Mouse (Mus musculus) kidney, postnatal 0 days (tissue): ENCODE data around the gene Wdr38. TPM values are rescaled to one million over a fixed set of nuclear protein-coding genes. Genes with fewer than 3 reads are reported as not detected.

Source experiments
- ATAC-seq: fragments of 200-750 bp; cut with Nextera tagmentation; replicated peaks from 2 replicates; pipeline ENCODE4 v1.8.0; 2017; ENCODE audit warnings: low read depth, moderate number of reproducible peaks, moderate TSS enrichment, moderate library complexity; ENCODE audit not compliant: low FRiP score
- DNase-seq: peaks from one replicate; pipeline ENCODE4 v3.0.0-alpha.2; 2016; ENCODE audit warnings: low spot score
- H3K27ac ChIP-seq: fragments of 300-500 bp; sonication (generic); 2 replicates; pipeline ENCODE4 v1.5.1; 2014; ENCODE audit warnings: mild to moderate bottlenecking
- H3K27me3 ChIP-seq: fragments of 300-500 bp; sonication (generic); 2 replicates; pipeline ENCODE4 v1.6.1; 2014; ENCODE audit warnings: low read length, mixed read lengths; ENCODE audit not compliant: insufficient read depth
- H3K36me3 ChIP-seq: fragments of 300-500 bp; sonication (generic); 2 replicates; pipeline ENCODE4 v1.6.1; 2014; ENCODE audit warnings: low read length, mixed read lengths; ENCODE audit not compliant: insufficient read depth
- H3K4me1 ChIP-seq: fragments of 300-500 bp; sonication (generic); replicated peaks from 2 replicates; pipeline ENCODE4 v1.6.1; 2014; ENCODE audit warnings: antibody characterized with exemption, low read length, mixed read lengths; ENCODE audit not compliant: insufficient read depth
- H3K4me2 ChIP-seq: fragments of 300-500 bp; sonication (generic); 2 replicates; pipeline ENCODE4 v1.6.1; 2014; ENCODE audit warnings: mild to moderate bottlenecking, low read length, moderate library complexity, mixed read lengths
- H3K4me3 ChIP-seq: fragments of 300-500 bp; sonication (generic); replicated peaks from 2 replicates; pipeline ENCODE4 v1.5.1; 2014; ENCODE audit warnings: low read depth, low read length
- H3K9ac ChIP-seq: fragments of 300-500 bp; sonication (generic); 2 replicates; pipeline ENCODE4 v1.6.1; 2014; ENCODE audit warnings: low read depth, low read length
- H3K9me3 ChIP-seq: fragments of 300-500 bp; sonication (generic); replicated peaks from 2 replicates; pipeline ENCODE4 v1.6.1; 2016; ENCODE audit warnings: low read length, inconsistent platforms, mixed read lengths
- CTCF ChIP-seq: IDR thresholded peaks from 2 replicates; pipeline ENCODE4 v1.5.1; 2016; ENCODE audit warnings: antibody characterized with exemption, low read depth, mild to moderate bottlenecking, moderate library complexity
- WGBS: fragments of 180-500 bp; shearing (Covaris S2); extraction: QIAGEN DNeasy Blood & Tissue Kit; methylation state at CpG from one replicate; pipeline ENCODE4 v1.1.7; 2014; 5-methylcytosine and 5-hydroxymethylcytosine counted together
- polyA plus RNA-seq: library from polyadenylated mRNA; unstranded; fragments of >200 nt; fragmentation: Nextera tagmentation; extraction: Ambion mirVana; gene quantifications from 2 replicates; pipeline ENCODE4 v1.2.1, GENCODE M21; 2015

Gene Wdr38
- polyA plus RNA-seq, 1 experiment from 2014 or later = 1.5 TPM

GRCm38 (mm10) chr2:39003106-39003505, 5.8 kb downstream of the Wdr38 start:
- Histone ChIP-seq H3K4me1 (peaks cover 10% of the 10 kb centered on the region), H3K36me3 (peaks cover 27% of the 10 kb centered on the region), H3K4me3 (no peak overlapping the region), H3K9ac (0 out of 2 replicates have a peak overlapping the region, but pooled peaks have one; percentile 76), H3K27me3 (no peaks in the 10 kb centered on the region), H3K27ac (no peak overlapping the region), H3K4me2 (peak overlapping the region; percentile 54), H3K9me3 (no peaks in the 10 kb centered on the region)
- DNase-seq (no peak), ATAC-seq (no peak)
- WGBS = 46% methylated on average over 8 of the region's 8 CpGs
- TF ChIP-seq CTCF = no peak

- no peaks in the 10 kb centered on the region for H3K9me3 ChIP-seq
- H3K4me3 ChIP-seq = peak overlapping the region; percentile 51; the same call in 1 of the 2 replicates
- H3K27ac ChIP-seq = no peak overlapping the region
Observed at GRCm38 (mm10) chr2:39003512-39003911, 6.2 kb downstream of the Wdr38 start.

GRCm38 (mm10) chr2:39004372-39004771, 7.1 kb downstream of the Wdr38 start:
- H3K27me3 ChIP-seq = no peaks in the 10 kb centered on the region
- peak overlapping the region; percentile 76 for H3K9ac ChIP-seq
- 1% methylated on average over 11 of the region's 11 CpGs for WGBS
- peak; percentile 40 for DNase-seq
- peaks cover 27% of the 10 kb centered on the region for H3K36me3 ChIP-seq
- H3K4me2 ChIP-seq = peak overlapping the region; percentile 54
- H3K27ac ChIP-seq = peak overlapping the region; percentile 75
- no peak for TF ChIP-seq CTCF
- H3K9me3 ChIP-seq = no peaks in the 10 kb centered on the region
- H3K4me3 ChIP-seq = peak overlapping the region; percentile 51
- peaks cover 13% of the 10 kb centered on the region for H3K4me1 ChIP-seq
- ATAC-seq = no peak

More at GRCm38 (mm10) chr2:39003512-39003911, 6.2 kb downstream of the Wdr38 start:
- Histone ChIP-seq H3K36me3 (peaks cover 27% of the 10 kb centered on the region), H3K27me3 (no peaks in the 10 kb centered on the region), H3K9ac (peak overlapping the region; percentile 76; the same call in 1 of the 2 replicates), H3K4me1 (peaks cover 10% of the 10 kb centered on the region), H3K4me2 (peak overlapping the region; percentile 54)
- WGBS = 67% methylated on average over 5 of the region's 5 CpGs
- DNase-seq (no peak), ATAC-seq (no peak)
- TF ChIP-seq CTCF = no peak

GRCm38 (mm10) chr2:39004880-39005435, 7.7 kb downstream of the Wdr38 start, which contains the start of gene Arpc5l:
TSS of gene Arpc5l (plus strand) at chr2:39005348.
- no peak for TF ChIP-seq CTCF
- peak within 1 kb of the TSS; percentile 51 for H3K4me3 ChIP-seq
- ATAC-seq (peak; percentile 86), DNase-seq (peak; percentile 96)
- under 1% methylated on average over 57 of the region's 58 CpGs for WGBS
- peak within 1 kb of the TSS; percentile 54 for H3K4me2 ChIP-seq
- peaks cover 16% of the 10 kb centered on the region for H3K4me1 ChIP-seq
- H3K36me3 ChIP-seq = peaks cover 26% of the 10 kb centered on the region
- H3K27me3 ChIP-seq = no peaks in the 10 kb centered on the region
- peak within 1 kb of the TSS; percentile 76 for H3K9ac ChIP-seq
- peak within 1 kb of the TSS; percentile 75 for H3K27ac ChIP-seq
- H3K9me3 ChIP-seq = no peaks in the 10 kb centered on the region

DNA sequence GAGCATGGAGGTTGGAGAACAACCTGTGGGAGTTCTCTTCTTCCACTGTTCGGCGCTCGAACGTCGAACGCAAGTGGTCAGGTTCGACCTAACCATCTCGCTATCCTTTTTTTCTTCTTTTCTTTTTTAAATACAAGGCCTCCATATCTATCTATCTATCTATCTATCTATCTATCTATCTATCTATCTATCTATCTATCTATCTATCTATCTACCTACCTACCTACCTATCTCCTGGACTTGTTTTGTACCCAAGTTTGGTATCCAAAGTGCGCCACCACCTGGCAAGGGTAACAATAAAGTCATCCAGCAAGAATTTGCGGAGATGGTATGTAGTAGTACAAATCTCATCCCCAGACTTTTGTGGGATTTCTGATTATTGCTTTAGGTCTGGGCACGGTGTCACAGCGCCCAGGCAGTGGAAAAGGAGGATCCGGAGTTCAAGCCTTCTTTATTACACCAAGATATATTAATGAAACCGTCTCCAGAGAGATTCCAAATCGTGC, 8.4 kb downstream of the Wdr38 start, which contains the start of gene Rpl35:
Rpl35 (minus strand) TSS at position 51 of the 506 bp plus-strand sequence.
- Histone ChIP-seq H3K27me3 (no peaks in the 10 kb centered on the region), H3K27ac (peak within 1 kb of the TSS; percentile 75), H3K4me3 (peak within 1 kb of the TSS; percentile 51), H3K36me3 (peaks cover 21% of the 10 kb centered on the region), H3K4me1 (peaks cover 16% of the 10 kb centered on the region), H3K9ac (peak within 1 kb of the TSS; percentile 76), H3K9me3 (no peaks in the 10 kb centered on the region), H3K4me2 (peak within 1 kb of the TSS; percentile 54)
- DNase-seq (peak; percentile 38), ATAC-seq (no peak)
- TF ChIP-seq CTCF = peak; percentile 61
- WGBS = 13% methylated on average over 15 of the region's 15 CpGs

- Histone ChIP-seq H3K27ac (no peak overlapping the region), H3K4me2 (peak overlapping the region; percentile 54), H3K4me3 (0 out of 2 replicates have a peak overlapping the region, but pooled peaks have one; percentile 51), H3K36me3 (peaks cover 15% of the 10 kb centered on the region; the same call in 1 of the 2 replicates), H3K9ac (no peak overlapping the region), H3K27me3 (no peaks in the 10 kb centered on the region), H3K4me1 (peaks cover 16% of the 10 kb centered on the region), H3K9me3 (no peaks in the 10 kb centered on the region)
- no peak for ATAC-seq
- 88% methylated on average over 14 of the region's 14 CpGs for WGBS
- no peak for TF ChIP-seq CTCF
- no peak for DNase-seq
Observed at GRCm38 (mm10) chr2:39006149-39006730, 9.0 kb downstream of the Wdr38 start.
